30 mouse cellular contexts compared by ENCODE assay signal in genomic region chr11:23701831-23702230, GRCm38 (mm10).
"Had no signal": no experiment of that assay in that cellular context is flagged by ENCODE, and none has a peak within 500 bp of the region (broad histone marks: within the 10 kb centered on the region; RNA-seq: fewer than 3 reads in every experiment).

No protein-coding gene starts in this region.

- H3K4me1 ChIP-seq: limb, embryonic 10.5 days; limb, embryonic 12.5 days; limb, embryonic 15.5 days; liver, embryonic 13.5 days; liver, embryonic 15.5 days; lung, embryonic 15.5 days; midbrain, embryonic 15.5 days; neural tube, embryonic 12.5 days had no signal

- H3K4me2 ChIP-seq: limb, embryonic 12.5 days; limb, embryonic 13.5 days; limb, embryonic 15.5 days; liver, embryonic 13.5 days; liver, embryonic 15.5 days; lung, embryonic 14.5 days; lung, embryonic 15.5 days; midbrain, embryonic 11.5 days; midbrain, embryonic 12.5 days; midbrain, embryonic 13.5 days; midbrain, embryonic 15.5 days; neural tube, embryonic 12.5 days had no signal

- H3K9ac ChIP-seq: limb, embryonic 12.5 days; limb, embryonic 13.5 days; limb, embryonic 15.5 days; liver, embryonic 13.5 days; liver, embryonic 14.5 days; liver, embryonic 15.5 days; lung, embryonic 14.5 days; lung, embryonic 15.5 days; midbrain, embryonic 12.5 days; midbrain, embryonic 13.5 days; midbrain, embryonic 15.5 days; neural tube, embryonic 12.5 days had no signal

- H3K27me3 ChIP-seq: limb, embryonic 12.5 days; limb, embryonic 13.5 days; limb, embryonic 15.5 days; liver, embryonic 13.5 days; liver, embryonic 15.5 days; lung, embryonic 15.5 days; megakaryocyte, embryonic 14.5 days; midbrain, embryonic 12.5 days; midbrain, embryonic 13.5 days; midbrain, embryonic 15.5 days; neural tube, embryonic 12.5 days had no signal

- H3K4me3 ChIP-seq: left cerebral cortex, adult 2 months; limb, embryonic 10.5 days; limb, embryonic 12.5 days; limb, embryonic 13.5 days; limb, embryonic 15.5 days; liver, embryonic 13.5 days; liver, embryonic 15.5 days; lung, embryonic 15.5 days; megakaryocyte, embryonic 14.5 days; midbrain, embryonic 10.5 days; midbrain, embryonic 12.5 days; midbrain, embryonic 13.5 days; midbrain, embryonic 15.5 days; myocyte; neural tube, embryonic 12.5 days had no signal

- DNase-seq: left cerebral cortex, postnatal 4 days; liver; liver, embryonic 13.5 days; lung, adult 18-20 months; lung, adult 2 months; lung, embryonic 14.5 days; lung, postnatal 10 days; lung, postnatal 14 days; lung, postnatal 36 days; lung, postnatal 4 days; midbrain, embryonic 14.5 days had no signal

- H3K27ac ChIP-seq: left cerebral cortex, adult 2 months; limb, embryonic 10.5 days; limb, embryonic 12.5 days; limb, embryonic 13.5 days; limb, embryonic 15.5 days; liver, embryonic 13.5 days; liver, embryonic 14.5 days; liver, embryonic 15.5 days; lung, embryonic 15.5 days; macrophage; midbrain, embryonic 10.5 days; midbrain, embryonic 12.5 days; midbrain, embryonic 13.5 days; midbrain, embryonic 15.5 days; neural tube, embryonic 12.5 days had no signal

- H3K9me3 ChIP-seq: limb, embryonic 10.5 days; limb, embryonic 12.5 days; limb, embryonic 13.5 days; limb, embryonic 15.5 days; liver, embryonic 13.5 days; liver, embryonic 15.5 days; lung, embryonic 15.5 days; megakaryocyte, embryonic 14.5 days; midbrain, embryonic 10.5 days; midbrain, embryonic 12.5 days; midbrain, embryonic 13.5 days; midbrain, embryonic 15.5 days; neural tube, embryonic 12.5 days had no signal

- ATAC-seq: lung, postnatal 0 days; midbrain, embryonic 13.5 days; midbrain, embryonic 15.5 days; midbrain, embryonic 16.5 days had no signal
